Mouse (Mus musculus) neural tube, embryonic 12.5 days (tissue): ENCODE measurements around the gene Pacsin2. TPM values are rescaled to one million over a fixed set of nuclear protein-coding genes. Genes with fewer than 3 reads are reported as not detected.

Experiments
- ATAC-seq: fragments of 200-750 bp; cut with Nextera tagmentation; 2 replicates; pipeline ENCODE4 v1.8.0; 2017; ENCODE audit warnings: low read depth, mild to moderate bottlenecking, moderate TSS enrichment, moderate library complexity; ENCODE audit not compliant: low FRiP score
- H3K27ac ChIP-seq: fragments of 300-500 bp; sonication (generic); 2 replicates; pipeline ENCODE4 v1.5.1; 2016
- H3K27me3 ChIP-seq: fragments of 300-500 bp; sonication (generic); replicated peaks from 2 replicates; pipeline ENCODE4 v1.6.1; 2016; ENCODE audit warnings: mild to moderate bottlenecking
- H3K36me3 ChIP-seq: fragments of 300-500 bp; sonication (generic); 2 replicates; pipeline ENCODE4 v1.6.1; 2016; ENCODE audit warnings: mild to moderate bottlenecking
- H3K4me1 ChIP-seq: fragments of 300-500 bp; sonication (generic); 2 replicates; pipeline ENCODE4 v1.6.1; 2016
- H3K4me2 ChIP-seq: fragments of 300-500 bp; sonication (generic); replicated peaks from 2 replicates; pipeline ENCODE4 v1.6.1; 2016; ENCODE audit warnings: mild to moderate bottlenecking
- H3K4me3 ChIP-seq: fragments of 300-500 bp; sonication (generic); 2 replicates; pipeline ENCODE4 v1.5.1; 2016
- H3K9ac ChIP-seq: fragments of 300-500 bp; sonication (generic); 2 replicates; pipeline ENCODE4 v1.6.1; 2016; ENCODE audit warnings: mild to moderate bottlenecking
- H3K9me3 ChIP-seq: fragments of 300-500 bp; sonication (generic); 2 replicates; pipeline ENCODE4 v1.6.1; 2016; ENCODE audit warnings: mild to moderate bottlenecking
- WGBS: fragments of 180-500 bp; shearing (Covaris S2); methylation state at CpG from one replicate; pipeline ENCODE4 v1.1.7; 2016; 5-methylcytosine and 5-hydroxymethylcytosine counted together
- polyA plus RNA-seq: library from polyadenylated mRNA; unstranded; fragments of >200 nt; fragmentation: Nextera tagmentation; extraction: Ambion mirVana; gene quantifications from 2 replicates; pipeline ENCODE4 v1.2.1, GENCODE M21; 2016

The Pacsin2 gene
- polyA plus RNA-seq, 1 experiment from 2014 or later, result 46.8 TPM

- ATAC-seq, result no peak
- no peaks in the 10 kb centered on the region for H3K27me3 ChIP-seq
- H3K4me1 ChIP-seq, result no peaks in the 10 kb centered on the region
- H3K27ac ChIP-seq, result no peak overlapping the region
- no peak overlapping the region for H3K4me3 ChIP-seq
- H3K36me3 ChIP-seq, result no peaks in the 10 kb centered on the region
- no peak overlapping the region for H3K9ac ChIP-seq
- 85% methylated on average over 1 of the region's 1 CpGs for WGBS
- no peaks in the 10 kb centered on the region for H3K9me3 ChIP-seq
- H3K4me2 ChIP-seq, result no peak overlapping the region
These were observed 6.9 kb downstream of the Pacsin2 start for GRCm38 (mm10) chr15:83457541-83457940.

DNA sequence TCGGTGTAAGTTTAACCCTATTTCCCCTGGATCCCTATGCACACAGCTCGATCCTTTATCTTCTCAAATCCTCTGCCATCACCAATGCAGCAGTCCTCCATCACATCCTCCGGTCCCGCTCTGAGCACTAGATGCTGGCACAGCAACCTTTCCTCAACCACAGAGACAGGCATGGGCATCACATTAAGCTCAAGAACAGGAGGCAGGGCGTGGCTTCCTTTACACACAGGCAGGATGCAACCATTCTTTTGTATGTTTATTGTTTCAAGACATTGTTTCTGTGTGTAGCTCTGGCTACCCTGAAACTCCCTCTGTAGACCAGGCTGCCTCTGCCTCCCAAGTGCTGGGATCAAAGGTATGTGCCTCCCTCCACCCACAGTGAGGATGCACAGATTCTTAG, 8.8 kb downstream of the Pacsin2 start:
- Histone ChIP-seq H3K4me2 (no peak overlapping the region), H3K4me3 (no peak overlapping the region), H3K9me3 (no peaks in the 10 kb centered on the region), H3K27me3 (no peaks in the 10 kb centered on the region), H3K4me1 (no peaks in the 10 kb centered on the region), H3K9ac (no peak overlapping the region), H3K36me3 (no peaks in the 10 kb centered on the region), H3K27ac (no peak overlapping the region)
- no peak for ATAC-seq
- WGBS, result 90% methylated on average over 5 of the region's 5 CpGs

DNA sequence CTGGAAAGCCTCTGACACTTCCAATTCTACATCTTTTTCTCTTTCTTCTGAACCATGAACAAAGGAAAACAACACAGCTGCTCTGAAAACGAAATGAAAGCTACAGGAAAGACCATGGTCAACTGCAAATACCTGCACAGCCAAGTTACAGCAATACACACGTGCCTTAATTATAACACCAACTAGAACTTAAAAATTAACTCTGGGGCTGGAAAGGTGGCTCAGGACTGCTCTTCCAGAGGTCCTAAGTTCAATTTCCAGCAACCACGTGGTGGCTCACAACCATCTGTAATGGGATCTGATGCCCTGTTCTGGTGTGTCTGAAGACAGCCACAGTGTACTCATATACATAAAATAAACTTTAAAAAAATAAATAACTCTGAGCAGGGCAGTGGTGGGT, 9.4 kb downstream of the Pacsin2 start:
- H3K4me2 ChIP-seq, result no peak overlapping the region
- no peaks in the 10 kb centered on the region for H3K27me3 ChIP-seq
- 84% methylated on average over 3 of the region's 3 CpGs for WGBS
- H3K36me3 ChIP-seq, result no peaks in the 10 kb centered on the region
- H3K27ac ChIP-seq, result no peak overlapping the region
- H3K4me3 ChIP-seq, result no peak overlapping the region
- no peaks in the 10 kb centered on the region for H3K4me1 ChIP-seq
- no peak overlapping the region for H3K9ac ChIP-seq
- no peak for ATAC-seq
- H3K9me3 ChIP-seq, result no peaks in the 10 kb centered on the region

DNA sequence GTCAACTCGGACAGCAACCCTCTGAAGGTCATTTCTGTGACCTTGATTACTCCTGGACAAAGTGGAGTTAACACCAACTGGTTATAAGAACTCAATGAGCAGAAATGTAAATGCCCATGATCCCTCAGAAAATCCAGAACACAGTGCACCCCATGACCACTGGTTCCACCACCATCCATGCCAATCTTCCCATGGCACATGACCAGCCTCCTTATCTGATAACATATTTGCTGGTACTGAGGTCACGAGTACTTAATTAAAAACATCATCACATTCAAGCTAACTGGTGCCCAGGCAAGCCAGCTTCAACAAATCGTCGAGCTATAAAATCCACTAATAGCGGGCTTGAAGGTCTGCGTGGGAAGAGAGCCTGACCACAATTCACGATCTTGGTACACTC, 10.0 kb downstream of the Pacsin2 start:
- Histone ChIP-seq H3K27ac (no peak overlapping the region), H3K36me3 (no peaks in the 10 kb centered on the region), H3K27me3 (no peaks in the 10 kb centered on the region), H3K4me2 (no peak overlapping the region), H3K4me1 (no peaks in the 10 kb centered on the region), H3K4me3 (no peak overlapping the region), H3K9ac (no peak overlapping the region), H3K9me3 (no peaks in the 10 kb centered on the region)
- no peak for ATAC-seq
- WGBS, result 92% methylated on average over 7 of the region's 7 CpGs

- no peaks in the 10 kb centered on the region for H3K4me1 ChIP-seq
- 84% methylated on average over 3 of the region's 3 CpGs for WGBS
- no peaks in the 10 kb centered on the region for H3K36me3 ChIP-seq
- H3K27me3 ChIP-seq, result no peaks in the 10 kb centered on the region
- H3K4me3 ChIP-seq, result no peak overlapping the region
- ATAC-seq, result no peak
- H3K9ac ChIP-seq, result no peak overlapping the region
- H3K9me3 ChIP-seq, result no peaks in the 10 kb centered on the region
- no peak overlapping the region for H3K4me2 ChIP-seq
- no peak overlapping the region for H3K27ac ChIP-seq
These were observed 10.5 kb downstream of the Pacsin2 start for GRCm38 (mm10) chr15:83453879-83454278.

DNA sequence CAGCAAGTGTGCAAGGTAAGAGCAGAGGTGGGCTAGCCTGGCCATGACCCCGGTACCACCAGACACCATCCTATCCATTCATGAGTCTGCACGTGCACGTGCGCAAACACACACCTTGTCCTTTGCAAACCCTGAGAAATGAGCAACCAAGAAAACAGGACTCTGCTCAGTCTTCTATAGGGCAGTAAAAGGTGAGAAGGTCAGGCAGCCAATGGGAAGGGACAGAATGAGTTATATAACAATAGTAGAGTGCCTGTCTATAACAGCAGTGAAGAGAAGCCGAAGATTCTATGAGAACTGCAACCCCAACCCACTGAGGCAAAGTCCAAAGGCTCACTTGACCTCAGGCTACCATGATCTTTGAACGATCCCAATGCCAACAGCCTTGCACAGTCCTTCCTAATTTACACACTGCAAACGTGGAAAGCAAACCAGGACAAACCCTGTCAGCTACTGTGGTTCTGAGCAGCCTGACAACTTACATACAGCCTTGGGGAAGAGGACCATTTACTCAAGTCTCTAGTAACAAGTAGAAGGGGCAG, 12.1 kb downstream of the Pacsin2 start:
- no peak overlapping the region for H3K27ac ChIP-seq
- 85% methylated on average over 7 of the region's 7 CpGs for WGBS
- no peak for ATAC-seq
- no peak overlapping the region for H3K9ac ChIP-seq
- H3K4me3 ChIP-seq, result no peak overlapping the region
- H3K9me3 ChIP-seq, result no peaks in the 10 kb centered on the region
- no peaks in the 10 kb centered on the region for H3K4me1 ChIP-seq
- H3K4me2 ChIP-seq, result no peak overlapping the region
- H3K27me3 ChIP-seq, result no peaks in the 10 kb centered on the region
- no peaks in the 10 kb centered on the region for H3K36me3 ChIP-seq

DNA sequence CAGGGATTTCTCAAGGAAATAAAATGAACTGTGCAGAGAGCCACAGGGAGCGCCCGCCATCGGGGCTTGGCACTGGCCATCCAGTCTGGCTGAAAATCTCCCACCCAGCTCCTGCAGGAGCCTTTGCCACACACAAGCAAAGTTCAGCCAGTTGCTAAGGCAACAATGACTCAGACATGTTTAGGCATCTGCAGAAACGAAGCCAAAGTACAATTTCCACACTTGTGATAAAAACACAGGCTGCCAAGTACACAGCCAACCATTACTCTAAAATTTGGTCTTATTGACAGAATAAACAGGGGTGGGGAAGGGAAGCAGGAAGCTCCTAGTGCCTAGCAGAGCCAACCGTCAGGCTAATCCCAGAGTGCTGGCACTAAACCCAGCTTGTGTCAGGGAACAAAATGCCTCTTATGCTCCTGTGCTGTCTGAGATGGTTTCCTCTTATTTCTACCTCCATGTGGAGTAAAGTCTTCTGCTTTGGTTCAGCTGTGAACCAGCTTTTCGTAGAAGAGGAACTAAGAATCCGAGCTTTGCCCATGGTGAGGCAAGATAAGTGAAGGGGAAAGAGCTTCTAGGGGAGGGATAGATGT, 12.7 kb downstream of the Pacsin2 start:
- Histone ChIP-seq H3K9ac (no peak overlapping the region), H3K27me3 (no peaks in the 10 kb centered on the region), H3K4me1 (no peaks in the 10 kb centered on the region), H3K4me3 (no peak overlapping the region), H3K36me3 (no peaks in the 10 kb centered on the region), H3K4me2 (no peak overlapping the region), H3K27ac (no peak overlapping the region), H3K9me3 (no peaks in the 10 kb centered on the region)
- WGBS, result 85% methylated on average over 7 of the region's 7 CpGs
- ATAC-seq, result no peak

DNA sequence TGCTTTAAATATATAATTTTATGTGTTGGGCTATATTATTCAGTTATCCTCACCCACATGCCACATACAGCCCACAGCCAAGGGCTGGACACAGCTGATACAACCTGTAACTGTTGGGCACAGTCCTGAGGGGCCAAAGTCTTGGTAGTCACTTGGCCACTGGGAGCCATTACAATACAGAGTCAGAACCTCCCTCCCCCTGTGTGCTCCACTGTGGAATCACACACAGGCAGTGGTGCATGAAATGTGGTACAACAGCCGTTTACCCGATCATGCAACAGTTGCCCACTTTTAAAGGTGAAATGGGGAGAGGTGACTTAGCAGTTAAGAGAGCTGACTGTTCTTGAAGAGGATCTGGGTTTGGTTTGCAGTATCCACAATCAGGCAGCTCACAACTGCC, 14.4 kb downstream of the Pacsin2 start:
- no peaks in the 10 kb centered on the region for H3K36me3 ChIP-seq
- H3K4me3 ChIP-seq, result no peak overlapping the region
- no peaks in the 10 kb centered on the region for H3K4me1 ChIP-seq
- H3K27ac ChIP-seq, result no peak overlapping the region
- WGBS, result 86% methylated on average over 2 of the region's 2 CpGs
- ATAC-seq, result no peak
- no peak overlapping the region for H3K4me2 ChIP-seq
- no peak overlapping the region for H3K9ac ChIP-seq
- no peaks in the 10 kb centered on the region for H3K27me3 ChIP-seq
- no peaks in the 10 kb centered on the region for H3K9me3 ChIP-seq

- 83% methylated on average over 5 of the region's 5 CpGs for WGBS
- no peak for ATAC-seq
- Histone ChIP-seq H3K4me2 (no peak overlapping the region), H3K36me3 (no peaks in the 10 kb centered on the region), H3K9ac (no peak overlapping the region), H3K4me3 (no peak overlapping the region), H3K27ac (no peak overlapping the region), H3K9me3 (no peaks in the 10 kb centered on the region), H3K4me1 (0 out of 2 replicates have a peak, but pooled peaks cover 3% of the 10 kb centered on the region), H3K27me3 (no peaks in the 10 kb centered on the region)
These were observed 15.8 kb downstream of the Pacsin2 start for GRCm38 (mm10) chr15:83448646-83449045.

DNA sequence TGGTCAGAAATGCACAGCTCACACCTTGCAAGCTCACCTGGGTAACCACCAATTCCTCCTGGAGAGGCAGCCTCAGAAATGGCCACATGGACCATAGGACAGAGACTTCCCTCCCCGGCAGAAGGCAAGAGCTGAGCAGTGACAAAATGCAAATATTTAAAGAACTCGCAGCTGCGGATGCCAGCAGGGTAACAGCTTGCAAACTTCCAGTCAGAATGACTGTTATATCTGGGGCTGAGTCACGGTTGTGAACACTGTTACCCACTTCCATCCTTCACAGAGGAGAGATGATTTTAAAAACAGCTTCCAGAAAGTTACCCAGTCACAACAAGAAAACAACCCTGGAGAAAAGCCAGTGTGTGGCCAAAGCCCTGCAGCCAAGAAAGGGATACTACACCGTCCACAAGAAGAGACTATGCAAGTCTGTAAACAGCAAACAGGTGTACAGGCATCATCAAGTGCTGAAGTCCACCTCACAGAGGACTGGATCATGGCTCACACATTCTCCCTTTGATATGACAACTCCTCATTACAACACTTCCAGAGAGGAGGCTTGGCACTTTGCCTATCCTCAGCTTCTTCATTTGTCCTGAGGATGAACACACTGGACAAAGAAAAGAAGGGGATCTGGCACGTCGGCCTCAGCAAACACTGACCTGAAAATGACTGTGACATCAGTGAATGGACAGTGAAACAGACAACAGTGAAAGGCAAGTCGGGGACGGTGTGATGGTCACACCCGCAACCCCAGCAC, 16.4 kb downstream of the Pacsin2 start:
- Histone ChIP-seq H3K9ac (no peak overlapping the region), H3K27ac (no peak overlapping the region), H3K4me2 (no peak overlapping the region), H3K36me3 (no peaks in the 10 kb centered on the region), H3K27me3 (no peaks in the 10 kb centered on the region), H3K4me1 (0 out of 2 replicates have a peak, but pooled peaks cover 3% of the 10 kb centered on the region), H3K9me3 (no peaks in the 10 kb centered on the region), H3K4me3 (no peak overlapping the region)
- WGBS, result 67% methylated on average over 10 of the region's 10 CpGs
- ATAC-seq, result no peak

DNA sequence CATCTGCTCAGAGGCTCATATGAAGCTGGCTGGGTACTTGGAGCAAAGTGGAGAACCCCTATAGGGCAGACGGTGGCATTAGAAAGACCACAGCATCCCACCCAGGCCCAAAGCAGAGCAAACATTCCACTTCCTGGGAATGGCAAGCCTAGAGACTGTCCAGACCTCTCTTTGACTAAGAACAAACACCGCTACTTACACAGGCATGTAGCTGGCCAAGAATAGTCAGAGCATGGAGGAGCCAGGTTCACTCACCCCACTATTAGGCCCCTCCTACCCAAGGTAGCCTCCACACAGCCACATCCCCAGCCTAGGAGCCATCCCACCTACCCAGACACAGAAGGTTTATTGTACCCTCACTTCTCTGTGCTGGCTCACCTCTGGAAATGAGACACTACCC, 18.5 kb downstream of the Pacsin2 start:
- H3K4me2 ChIP-seq, result no peak overlapping the region
- H3K27ac ChIP-seq, result no peak overlapping the region
- H3K27me3 ChIP-seq, result no peaks in the 10 kb centered on the region
- no peaks in the 10 kb centered on the region for H3K36me3 ChIP-seq
- 86% methylated on average over 2 of the region's 2 CpGs for WGBS
- ATAC-seq, result no peak
- 0 out of 2 replicates have a peak, but pooled peaks cover 3% of the 10 kb centered on the region for H3K4me1 ChIP-seq
- no peak overlapping the region for H3K9ac ChIP-seq
- H3K9me3 ChIP-seq, result no peaks in the 10 kb centered on the region
- no peak overlapping the region for H3K4me3 ChIP-seq

DNA sequence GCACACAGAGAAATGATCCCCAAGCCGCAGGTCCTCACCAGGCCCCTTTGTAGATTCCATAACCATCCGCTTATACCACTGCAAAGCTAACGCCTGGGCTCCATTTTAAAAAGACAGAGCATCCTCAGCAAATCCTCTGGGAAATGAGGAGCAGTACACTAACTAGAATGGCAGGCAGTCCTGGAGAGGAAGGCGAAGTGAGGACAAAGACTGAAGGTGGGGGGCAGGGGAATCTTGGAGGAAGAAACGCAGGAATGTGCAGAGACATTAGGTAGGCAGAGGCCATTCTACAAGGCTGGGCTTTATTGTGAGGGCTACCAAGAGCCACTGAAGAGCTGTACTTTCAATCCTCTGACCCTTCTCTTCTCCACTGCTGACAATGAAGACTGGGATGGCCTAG, 19.0 kb downstream of the Pacsin2 start:
- WGBS, result 71% methylated on average over 5 of the region's 5 CpGs
- Histone ChIP-seq H3K36me3 (no peaks in the 10 kb centered on the region), H3K27ac (no peak overlapping the region)

More for the DNA sequence above, 19.0 kb downstream of the Pacsin2 start:
- H3K9ac ChIP-seq, result no peak overlapping the region
- H3K4me3 ChIP-seq, result no peak overlapping the region
- no peaks in the 10 kb centered on the region for H3K27me3 ChIP-seq
- H3K4me1 ChIP-seq, result 0 out of 2 replicates have a peak, but pooled peaks cover 3% of the 10 kb centered on the region
- no peak for ATAC-seq
- no peak overlapping the region for H3K4me2 ChIP-seq
- H3K9me3 ChIP-seq, result no peaks in the 10 kb centered on the region
